Mouse (Mus musculus) kidney, adult 2 months (tissue): ENCODE measurements around the gene Zfp607b. TPM values are rescaled to one million over a fixed set of nuclear protein-coding genes. Genes with fewer than 3 reads are reported as not detected.

ENCODE experiments used
- DNase-seq: peaks from one replicate; pipeline ENCODE4 v3.0.0; 2021
- H3K27ac ChIP-seq: fragments of 200-500 bp; 2 replicates; pipeline ENCODE4 v1.5.1; 2012; ENCODE audit warnings: low read depth, low read length, control low read depth, inconsistent platforms; ENCODE audit not compliant: insufficient read depth
- H3K27me3 ChIP-seq: fragments of 200-500 bp; replicated peaks from 2 replicates; pipeline ENCODE4 v1.6.1; 2012; ENCODE audit warnings: mild to moderate bottlenecking, moderate library complexity, low read length, inconsistent platforms; ENCODE audit not compliant: control insufficient read depth, insufficient read depth
- H3K36me3 ChIP-seq: fragments of 200-500 bp; 2 replicates; pipeline ENCODE4 v1.6.1; 2012; ENCODE audit warnings: mild to moderate bottlenecking, moderate library complexity, low read length, inconsistent platforms; ENCODE audit not compliant: control insufficient read depth, insufficient read depth
- H3K4me1 ChIP-seq: fragments of 200-500 bp; 2 replicates; pipeline ENCODE4 v1.6.1; 2011; ENCODE audit warnings: low read length; ENCODE audit not compliant: control insufficient read depth, insufficient read depth
- H3K4me3 ChIP-seq: fragments of 200-500 bp; 2 replicates; pipeline ENCODE4 v1.5.1; 2011; ENCODE audit warnings: mild to moderate bottlenecking, low read depth, low read length, control low read depth; ENCODE audit not compliant: insufficient read depth
- CTCF ChIP-seq: fragments of 200-500 bp; conservative IDR thresholded peaks from 2 replicates; pipeline ENCODE4 v1.5.1; 2011; ENCODE audit warnings: low read depth, mild to moderate bottlenecking, control low read depth, low read length, moderate library complexity, mixed read lengths; ENCODE audit not compliant: insufficient read depth, insufficient read length
- POLR2A ChIP-seq: fragments of 200-500 bp; IDR thresholded peaks from one replicate; pipeline ENCODE4 v1.6.1; 2011; ENCODE audit warnings: low read depth, low read length, control low read depth
- WGBS: fragments of 180-500 bp; shearing (Covaris S2); methylation state at CpG from one replicate; pipeline ENCODE4 v1.1.7; 2018; 5-methylcytosine and 5-hydroxymethylcytosine counted together
- polyA plus RNA-seq: library from polyadenylated mRNA; depleted of rRNA; stranded (reverse); fragments of >200 nt; gene quantifications from 2 replicates; pipeline ENCODE4 v1.2.3, GENCODE M21; 2012; rRNA removed

The Zfp607b gene
- polyA plus RNA-seq, 1 experiment, result 1.1 TPM

- H3K27me3 ChIP-seq, result no peaks in the 10 kb centered on the region
- H3K4me3 ChIP-seq, result no peak overlapping the region
- WGBS, result 71% methylated on average over 5 of the region's 5 CpGs
- H3K4me1 ChIP-seq, result no peaks in the 10 kb centered on the region
- TF ChIP-seq POLR2A (no peak), CTCF (no peak)
- peaks cover 3% of the 10 kb centered on the region; the same call in 1 of the 2 replicates for H3K36me3 ChIP-seq
- no peak for DNase-seq
- no peak overlapping the region for H3K27ac ChIP-seq
These were observed 46.3 kb downstream of the Zfp607b start for GRCm38 (mm10) chr7:27735457-27735856.

Other genes with a start within 250 kb of the Zfp607b start
- 0.09 and 0.12 TPM in 2 replicates for gene Sptbn4, start 241.7 kb upstream of the Zfp607b start, polyA plus RNA-seq
- 47.1 and 47.8 TPM in 2 replicates for gene Blvrb, start 241.4 kb upstream of the Zfp607b start, polyA plus RNA-seq
- gene Sertad3, start 215.6 kb upstream of the Zfp607b start, polyA plus RNA-seq, result 9.0 and 12.8 TPM in 2 replicates
- 19.4 and 23.7 TPM in 2 replicates for gene Sertad1, start 202.4 kb upstream of the Zfp607b start, polyA plus RNA-seq
- gene Prx, start 190.0 kb upstream of the Zfp607b start, polyA plus RNA-seq, result 1.2 and 1.5 TPM in 2 replicates
- 0.48 and 0.61 TPM in 2 replicates for gene Hipk4, start 166.1 kb upstream of the Zfp607b start, polyA plus RNA-seq
- 142 and 163 TPM in 2 replicates for gene Pld3, start 136.1 kb upstream of the Zfp607b start, polyA plus RNA-seq
- 16.9 and 19.3 TPM in 2 replicates for gene 2310022A10Rik, start 136.1 kb upstream of the Zfp607b start, polyA plus RNA-seq
- 83.9 and 89.2 TPM in 2 replicates for gene Akt2, start 97.8 kb upstream of the Zfp607b start, polyA plus RNA-seq
- not detected in 2 replicates for gene Ttc9b, start 35.4 kb upstream of the Zfp607b start, polyA plus RNA-seq
- gene Map3k10, start 14.7 kb upstream of the Zfp607b start, polyA plus RNA-seq, result 24.6 and 26.8 TPM in 2 replicates
- 1.7 and 2.4 TPM in 2 replicates for gene Zfp60, start 42.0 kb downstream of the Zfp607b start, polyA plus RNA-seq
- gene Zfp626, start 117.9 kb downstream of the Zfp607b start, polyA plus RNA-seq, result 0.62 and 0.88 TPM in 2 replicates
- gene Zfp59, start 149.3 kb downstream of the Zfp607b start, polyA plus RNA-seq, result 0.67 and 0.86 TPM in 2 replicates
- 0.45 and 0.81 TPM in 2 replicates for gene Zfp607a, start 168.2 kb downstream of the Zfp607b start, polyA plus RNA-seq
- gene Zfp974, start 240.1 kb downstream of the Zfp607b start, polyA plus RNA-seq, result 2.1 and 2.5 TPM in 2 replicates